Mouse (Mus musculus): ENCODE data around the gene Depdc1a. TPM values are rescaled to one million over a fixed set of nuclear protein-coding genes. Genes with fewer than 3 reads are reported as not detected.
A peak's percentile ranks its signal among the peaks of the same experiment; 100 is the strongest.
"Not testable (repeated sequence)": the region's sequence is repeated elsewhere in the genome, so short reads cannot be mapped to it uniquely, and the experiment has no call there.

Gene Depdc1a
- polyA plus RNA-seq (2015; fragmentation: Nextera tagmentation; extraction: Ambion mirVana), result 9.0 and 13.3 TPM in 2 replicates

GRCm38 (mm10) chr3:159495243-159495801, at the start of gene Depdc1a:
Gene Depdc1a (plus strand): TSS chr3:159495433.
- Histone ChIP-seq H3K9me3 (ENCODE audit: control insufficient read depth, low read length) (no peaks in the 10 kb centered on the region), H3K27me3 (replicated peaks; ENCODE audit: control insufficient read depth, insufficient read depth, low read length) (no peaks in the 10 kb centered on the region), H3K4me3 (replicated peaks; ENCODE audit: low read length) (peak within 1 kb of the TSS; percentile 65), H3K4me2 (ENCODE audit: low read length) (peak within 1 kb of the TSS; percentile 71), H3K27ac (ENCODE audit: low read length) (no peak within 1 kb of the TSS; the same call in 1 of the 2 replicates), H3K4me1 (replicated peaks; ENCODE audit: control insufficient read depth, insufficient read depth, low read length) (peaks cover 6% of the 10 kb centered on the region; the same call in 1 of the 2 replicates), H3K9ac (replicated peaks; ENCODE audit: low read depth, low read length) (peak within 1 kb of the TSS; percentile 75), H3K36me3 (ENCODE audit: control insufficient read depth, insufficient read depth) (no peaks in the 10 kb centered on the region)
- ATAC-seq, result peak; percentile 100
- WGBS, result under 1% methylated on average over 28 of the region's 28 CpGs

- ATAC-seq, result no peak
- 31% methylated on average over 1 of the region's 1 CpGs for WGBS
These were observed 25.2 kb upstream of the Depdc1a start for GRCm38 (mm10) chr3:159470059-159470458.

GRCm38 (mm10) chr3:159475465-159475864, 19.8 kb upstream of the Depdc1a start:
- H3K27ac ChIP-seq (ENCODE audit: low read length), result no peak overlapping the region
- H3K36me3 ChIP-seq (ENCODE audit: control insufficient read depth, insufficient read depth), result no peaks in the 10 kb centered on the region
- H3K27me3 ChIP-seq (replicated peaks; ENCODE audit: control insufficient read depth, insufficient read depth, low read length), result no peaks in the 10 kb centered on the region
- H3K4me3 ChIP-seq (replicated peaks; ENCODE audit: low read length), result no peak overlapping the region
- ATAC-seq, result no peak
- no peaks in the 10 kb centered on the region for H3K9me3 ChIP-seq (ENCODE audit: control insufficient read depth, low read length)
- H3K9ac ChIP-seq (replicated peaks; ENCODE audit: low read depth, low read length), result no peak overlapping the region
- no peak overlapping the region for H3K4me2 ChIP-seq (ENCODE audit: low read length)
- WGBS, result 84% methylated on average over 1 of the region's 1 CpGs
- H3K4me1 ChIP-seq (replicated peaks; ENCODE audit: control insufficient read depth, insufficient read depth, low read length), result no peaks in the 10 kb centered on the region

More at GRCm38 (mm10) chr3:159470059-159470458, 25.2 kb upstream of the Depdc1a start:
- Histone ChIP-seq H3K4me3 (replicated peaks; ENCODE audit: low read length) (no peak overlapping the region), H3K4me2 (ENCODE audit: low read length) (no peak overlapping the region), H3K9ac (replicated peaks; ENCODE audit: low read depth, low read length) (no peak overlapping the region), H3K4me1 (replicated peaks; ENCODE audit: control insufficient read depth, insufficient read depth, low read length) (no peaks in the 10 kb centered on the region), H3K27ac (ENCODE audit: low read length) (no peak overlapping the region), H3K27me3 (replicated peaks; ENCODE audit: control insufficient read depth, insufficient read depth, low read length) (no peaks in the 10 kb centered on the region), H3K9me3 (ENCODE audit: control insufficient read depth, low read length) (no peaks in the 10 kb centered on the region), H3K36me3 (ENCODE audit: control insufficient read depth, insufficient read depth) (no peaks in the 10 kb centered on the region)

- no peaks in the 10 kb centered on the region for H3K27me3 ChIP-seq (replicated peaks; ENCODE audit: control insufficient read depth, insufficient read depth, low read length)
- H3K27ac ChIP-seq (ENCODE audit: low read length), result no peak overlapping the region
- no peak overlapping the region for H3K9ac ChIP-seq (replicated peaks; ENCODE audit: low read depth, low read length)
- 85% methylated on average over 1 of the region's 1 CpGs for WGBS
- no peaks in the 10 kb centered on the region for H3K4me1 ChIP-seq (replicated peaks; ENCODE audit: control insufficient read depth, insufficient read depth, low read length)
- no peak for ATAC-seq
- H3K36me3 ChIP-seq (ENCODE audit: control insufficient read depth, insufficient read depth), result no peaks in the 10 kb centered on the region
- no peaks in the 10 kb centered on the region for H3K9me3 ChIP-seq (ENCODE audit: control insufficient read depth, low read length)
- no peak overlapping the region for H3K4me2 ChIP-seq (ENCODE audit: low read length)
- H3K4me3 ChIP-seq (replicated peaks; ENCODE audit: low read length), result no peak overlapping the region
These were observed 17.8 kb upstream of the Depdc1a start for GRCm38 (mm10) chr3:159477250-159477962.

GRCm38 (mm10) chr3:159494709-159495108, 524 bp upstream of the Depdc1a start:
- H3K27me3 ChIP-seq (replicated peaks; ENCODE audit: control insufficient read depth, insufficient read depth, low read length); H3K9me3 ChIP-seq (ENCODE audit: control insufficient read depth, low read length); H3K4me1 ChIP-seq (replicated peaks; ENCODE audit: control insufficient read depth, insufficient read depth, low read length); H3K36me3 ChIP-seq (ENCODE audit: control insufficient read depth, insufficient read depth); H3K27ac ChIP-seq (ENCODE audit: low read length): not testable (repeated sequence)
- Histone ChIP-seq H3K4me2 (ENCODE audit: low read length) (peak overlapping the region; percentile 71), H3K9ac (replicated peaks; ENCODE audit: low read depth, low read length) (peak overlapping the region; percentile 75), H3K4me3 (replicated peaks; ENCODE audit: low read length) (peak overlapping the region; percentile 65)
- ATAC-seq, result peak; percentile 21; the same call in 1 of the 2 replicates

GRCm38 (mm10) chr3:159508899-159509298, 13.7 kb downstream of the Depdc1a start:
- no peak for ATAC-seq
- H3K4me2 ChIP-seq (ENCODE audit: low read length), result no peak overlapping the region
- no peaks in the 10 kb centered on the region for H3K4me1 ChIP-seq (replicated peaks; ENCODE audit: control insufficient read depth, insufficient read depth, low read length)

GRCm38 (mm10) chr3:159528563-159528962, 33.3 kb downstream of the Depdc1a start:
- H3K4me1 ChIP-seq (replicated peaks; ENCODE audit: control insufficient read depth, insufficient read depth, low read length), result no peaks in the 10 kb centered on the region
- H3K27me3 ChIP-seq (replicated peaks; ENCODE audit: control insufficient read depth, insufficient read depth, low read length), result no peaks in the 10 kb centered on the region
- no peaks in the 10 kb centered on the region for H3K36me3 ChIP-seq (ENCODE audit: control insufficient read depth, insufficient read depth)
- H3K9me3 ChIP-seq (ENCODE audit: control insufficient read depth, low read length), result no peaks in the 10 kb centered on the region
- no peak overlapping the region for H3K9ac ChIP-seq (replicated peaks; ENCODE audit: low read depth, low read length)
- H3K4me3 ChIP-seq (replicated peaks; ENCODE audit: low read length), result no peak overlapping the region
- H3K4me2 ChIP-seq (ENCODE audit: low read length), result no peak overlapping the region
- no peak overlapping the region for H3K27ac ChIP-seq (ENCODE audit: low read length)
- ATAC-seq, result no peak

More at GRCm38 (mm10) chr3:159508899-159509298, 13.7 kb downstream of the Depdc1a start:
- no peaks in the 10 kb centered on the region for H3K9me3 ChIP-seq (ENCODE audit: control insufficient read depth, low read length)
- no peak overlapping the region for H3K27ac ChIP-seq (ENCODE audit: low read length)
- no peaks in the 10 kb centered on the region for H3K27me3 ChIP-seq (replicated peaks; ENCODE audit: control insufficient read depth, insufficient read depth, low read length)
- H3K36me3 ChIP-seq (ENCODE audit: control insufficient read depth, insufficient read depth), result no peaks in the 10 kb centered on the region; the same call in 1 of the 2 replicates
- no peak overlapping the region for H3K4me3 ChIP-seq (replicated peaks; ENCODE audit: low read length)
- no peak overlapping the region for H3K9ac ChIP-seq (replicated peaks; ENCODE audit: low read depth, low read length)

- no peaks in the 10 kb centered on the region for H3K36me3 ChIP-seq (ENCODE audit: control insufficient read depth, insufficient read depth)
- no peaks in the 10 kb centered on the region for H3K9me3 ChIP-seq (ENCODE audit: control insufficient read depth, low read length)
- H3K4me1 ChIP-seq (replicated peaks; ENCODE audit: control insufficient read depth, insufficient read depth, low read length), result no peaks in the 10 kb centered on the region
- ATAC-seq, result peak; percentile 58
- H3K4me2 ChIP-seq (ENCODE audit: low read length), result no peak overlapping the region
- H3K4me3 ChIP-seq (replicated peaks; ENCODE audit: low read length), result no peak overlapping the region
- no peak overlapping the region for H3K9ac ChIP-seq (replicated peaks; ENCODE audit: low read depth, low read length)
- H3K27ac ChIP-seq (ENCODE audit: low read length), result no peak overlapping the region
- WGBS, result 83% methylated on average over 3 of the region's 3 CpGs
- no peaks in the 10 kb centered on the region for H3K27me3 ChIP-seq (replicated peaks; ENCODE audit: control insufficient read depth, insufficient read depth, low read length)
These were observed 53.1 kb downstream of the Depdc1a start for GRCm38 (mm10) chr3:159548303-159548702.

- Histone ChIP-seq H3K27ac (ENCODE audit: low read length) (no peak overlapping the region), H3K36me3 (ENCODE audit: control insufficient read depth, insufficient read depth) (no peaks in the 10 kb centered on the region), H3K4me3 (replicated peaks; ENCODE audit: low read length) (no peak overlapping the region), H3K27me3 (replicated peaks; ENCODE audit: control insufficient read depth, insufficient read depth, low read length) (no peaks in the 10 kb centered on the region), H3K9me3 (ENCODE audit: control insufficient read depth, low read length) (no peaks in the 10 kb centered on the region), H3K9ac (replicated peaks; ENCODE audit: low read depth, low read length) (no peak overlapping the region), H3K4me1 (replicated peaks; ENCODE audit: control insufficient read depth, insufficient read depth, low read length) (no peaks in the 10 kb centered on the region), H3K4me2 (ENCODE audit: low read length) (no peak overlapping the region)
- ATAC-seq, result no peak
These were observed 55.0 kb downstream of the Depdc1a start for GRCm38 (mm10) chr3:159550224-159550623.
